Mouse (Mus musculus): ENCODE measurements around the gene Pip5k1b. TPM values are rescaled to one million over a fixed set of nuclear protein-coding genes. Genes with fewer than 3 reads are reported as not detected.

Pip5k1b gene
- total RNA-seq, 1 experiment from 2014 or later: 13.7 TPM

DNA sequence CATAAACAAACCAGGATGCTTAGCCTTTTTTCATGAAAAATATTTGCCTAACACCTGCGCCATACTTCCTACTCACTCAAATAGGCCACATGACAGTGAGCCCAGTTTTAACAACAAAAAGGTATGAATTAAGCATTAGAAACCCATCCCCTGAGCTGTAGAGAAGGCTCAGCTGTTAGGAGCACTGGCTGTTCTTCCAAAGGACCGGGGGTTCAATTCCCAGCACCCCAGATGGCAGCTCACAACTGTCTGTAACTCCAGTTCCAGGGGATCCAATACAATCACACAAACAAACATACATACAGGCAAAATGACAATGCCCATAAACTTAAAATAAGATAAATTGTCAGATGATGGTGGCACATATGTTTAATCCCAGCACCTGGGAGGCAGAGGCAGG lies 5.7 kb downstream of the Pip5k1b start:
- no peak for ATAC-seq (replicated peaks in 1 of 2; ENCODE audit: insufficient read depth in 1 of 2, low FRiP score in 2 of 2, low TSS enrichment in 1 of 2, low read depth in 1 of 2, poor library complexity in 2 of 2, severe bottlenecking in 2 of 2)

DNA sequence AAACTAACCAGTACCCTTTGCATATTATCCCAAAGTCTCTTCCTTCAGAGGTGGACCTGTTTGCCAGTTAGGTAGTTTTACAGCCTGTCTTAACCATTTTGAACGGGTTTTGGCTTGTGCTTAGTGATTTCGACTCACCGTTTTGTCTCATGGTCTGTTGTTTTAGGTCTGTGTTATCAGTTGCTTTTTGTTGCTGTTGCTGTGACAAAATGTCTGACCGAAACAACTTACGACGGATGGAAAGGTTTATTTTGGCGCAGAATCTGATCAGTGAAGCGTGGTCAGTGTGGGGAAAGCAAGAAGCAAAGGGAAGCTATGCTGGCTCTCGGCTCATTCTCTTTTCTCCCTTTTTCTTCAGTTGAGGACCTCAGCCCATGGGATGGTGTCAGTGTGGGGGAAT lies 7.3 kb downstream of the Pip5k1b start:
- no peak for ATAC-seq (replicated peaks in 1 of 2; ENCODE audit: insufficient read depth in 1 of 2, low FRiP score in 2 of 2, low TSS enrichment in 1 of 2, low read depth in 1 of 2, poor library complexity in 2 of 2, severe bottlenecking in 2 of 2)

DNA sequence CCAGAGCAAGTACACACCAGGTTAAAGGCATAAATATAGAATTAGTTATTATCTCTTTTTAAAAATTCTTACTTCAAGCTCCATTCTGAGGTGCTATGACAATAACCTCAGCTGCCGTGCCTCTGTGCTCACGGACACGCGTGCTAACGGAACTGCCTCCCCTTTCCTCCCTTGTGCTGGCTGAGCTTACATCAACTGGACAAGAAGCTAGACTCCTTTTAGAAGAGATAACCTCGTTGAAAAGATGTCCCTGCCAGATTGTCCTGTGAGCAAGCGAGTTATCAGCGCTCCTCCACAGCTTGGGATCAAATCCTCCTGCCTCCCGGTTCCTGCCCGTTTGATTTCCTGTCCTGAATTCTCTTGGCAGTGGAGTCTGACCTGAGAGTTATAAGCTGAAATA lies 9.5 kb downstream of the Pip5k1b start:
- no peak for ATAC-seq (replicated peaks in 1 of 2; ENCODE audit: insufficient read depth in 1 of 2, low FRiP score in 2 of 2, low TSS enrichment in 1 of 2, low read depth in 1 of 2, poor library complexity in 2 of 2, severe bottlenecking in 2 of 2)

DNA sequence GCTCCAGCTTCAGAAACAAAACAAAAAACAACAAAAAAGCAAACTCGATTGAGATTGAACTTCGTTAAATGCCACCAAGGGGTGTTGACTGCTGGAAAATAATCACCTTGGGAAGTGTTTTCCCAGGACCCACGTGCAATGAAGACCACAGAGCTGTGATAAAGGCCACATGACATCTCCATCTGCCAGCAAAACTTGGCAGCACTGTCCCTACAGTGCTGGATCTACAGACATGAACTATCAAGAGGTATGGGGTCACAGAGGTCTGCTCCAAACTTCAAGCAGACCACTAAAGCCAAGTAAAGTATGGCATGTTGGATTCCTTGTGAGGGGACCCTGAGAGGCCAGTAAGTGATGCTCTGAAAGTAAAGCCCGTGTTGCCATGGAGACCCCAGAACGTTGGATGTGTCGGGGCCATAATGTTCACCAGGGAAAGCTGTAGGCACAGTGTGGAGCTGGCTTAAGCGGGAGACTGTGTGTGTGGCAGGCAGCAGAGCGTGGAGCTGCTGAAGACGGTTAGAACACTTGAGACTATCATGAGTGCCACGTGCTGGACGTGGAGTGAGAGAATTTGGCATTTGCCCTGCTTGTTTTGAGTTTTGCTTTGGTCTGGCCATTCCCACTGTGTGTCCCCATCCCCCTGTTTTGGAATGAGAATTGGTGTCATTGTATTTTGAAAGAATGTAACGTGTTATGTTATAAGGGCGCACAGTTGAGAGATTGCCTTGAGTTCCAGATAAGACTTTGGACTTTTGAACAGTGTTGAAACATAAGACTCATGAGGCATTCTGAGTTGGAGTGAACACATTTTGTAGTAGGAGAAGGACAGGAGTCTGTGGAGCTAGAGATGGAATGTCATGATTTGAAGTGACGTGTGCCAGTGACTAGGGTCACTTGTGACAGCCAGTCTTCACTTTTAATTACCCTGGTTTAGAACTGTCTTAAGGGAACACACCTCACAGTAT lies 12.0 kb downstream of the Pip5k1b start:
- ATAC-seq (replicated peaks in 1 of 2; ENCODE audit: insufficient read depth in 1 of 2, low FRiP score in 2 of 2, low TSS enrichment in 1 of 2, low read depth in 1 of 2, poor library complexity in 2 of 2, severe bottlenecking in 2 of 2): no peak

DNA sequence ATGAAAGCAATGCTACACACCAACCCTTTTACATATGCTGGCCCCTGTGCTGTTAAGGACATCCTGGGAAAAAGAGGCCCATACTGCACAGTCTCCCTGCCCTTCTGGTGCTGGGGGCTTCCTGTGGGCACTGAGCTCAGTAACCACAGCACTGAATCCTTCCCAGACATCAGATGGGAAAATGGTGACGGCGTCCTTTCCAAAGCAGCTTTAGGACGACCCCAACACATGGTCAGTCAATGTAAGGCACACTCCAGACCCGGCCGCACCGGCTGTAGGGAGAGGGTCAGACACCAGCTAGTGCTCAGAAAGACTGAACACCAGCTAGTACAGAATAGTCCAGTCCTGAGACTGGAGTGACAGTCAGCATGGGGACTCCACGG lies 13.4 kb downstream of the Pip5k1b start:
- ATAC-seq (replicated peaks in 1 of 2; ENCODE audit: insufficient read depth in 1 of 2, low FRiP score in 2 of 2, low TSS enrichment in 1 of 2, low read depth in 1 of 2, poor library complexity in 2 of 2, severe bottlenecking in 2 of 2): no peak

DNA sequence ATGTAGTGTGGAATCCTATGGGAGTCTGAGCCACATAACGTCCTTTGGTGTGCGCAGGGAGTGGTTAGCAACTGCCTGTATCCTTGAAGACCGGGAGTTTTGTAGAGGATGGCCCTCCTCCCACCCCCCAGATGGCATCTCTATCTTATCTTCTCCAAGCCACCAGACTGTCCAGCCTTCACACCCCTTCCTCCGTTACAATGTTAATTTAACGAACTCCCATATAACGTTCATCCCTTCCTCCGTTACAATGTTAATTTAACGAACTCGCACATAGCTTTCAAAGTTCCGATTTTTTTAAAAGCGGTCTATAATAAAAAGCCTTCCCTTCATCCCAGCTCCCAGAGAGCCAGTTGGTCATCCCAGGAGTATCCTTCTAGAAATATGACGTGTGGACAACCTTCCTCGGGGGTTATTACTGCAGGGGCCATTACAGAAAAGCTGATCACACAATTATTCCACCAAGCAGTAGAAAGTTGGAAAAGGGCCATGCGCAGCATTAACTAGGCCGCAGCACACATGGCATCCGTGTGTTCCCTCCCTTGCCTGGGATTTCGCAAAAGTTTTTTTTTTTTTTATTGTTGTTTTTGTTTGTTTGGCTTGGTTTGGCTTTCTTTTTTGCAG lies 13.9 kb downstream of the Pip5k1b start:
- ATAC-seq (replicated peaks in 1 of 2; ENCODE audit: insufficient read depth in 1 of 2, low FRiP score in 2 of 2, low TSS enrichment in 1 of 2, low read depth in 1 of 2, poor library complexity in 2 of 2, severe bottlenecking in 2 of 2): no peak

DNA sequence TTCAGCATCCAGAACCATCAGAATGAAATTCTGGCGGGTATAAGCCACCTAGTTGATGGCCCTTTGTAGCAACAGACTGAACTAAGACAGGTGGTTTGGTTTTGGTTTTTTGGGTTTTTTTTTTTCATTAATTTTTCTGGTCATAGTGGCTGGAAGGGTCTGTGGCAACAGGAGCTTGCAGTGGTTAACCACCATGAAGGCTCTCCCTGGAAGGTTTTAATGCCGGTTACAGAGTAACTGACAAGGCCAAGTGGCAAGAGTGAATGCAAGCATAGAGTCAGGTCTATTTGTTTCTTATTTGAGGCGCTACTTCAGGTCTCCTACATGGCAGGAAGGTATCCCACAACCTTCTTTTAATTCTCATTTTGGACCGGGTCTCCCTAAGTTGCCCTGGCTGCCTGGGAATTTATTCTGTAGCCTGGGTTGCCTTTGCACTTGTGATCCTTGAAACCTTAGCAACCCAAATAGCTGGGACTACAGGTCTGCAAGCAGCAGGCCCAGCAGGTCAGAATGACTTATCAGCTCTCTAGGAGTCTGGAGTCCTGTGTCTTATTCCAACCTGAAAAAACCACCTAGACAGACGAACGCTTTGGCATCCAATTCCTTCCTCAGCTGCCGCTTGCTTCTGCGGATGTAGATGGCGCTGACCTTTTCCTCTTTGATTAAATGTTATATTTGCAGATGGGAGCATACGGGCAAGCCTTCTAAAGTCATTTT lies 14.6 kb downstream of the Pip5k1b start:
- peak; percentile 45 to 65; a peak in 2 of 4 replicates for ATAC-seq (replicated peaks in 1 of 2; ENCODE audit: insufficient read depth in 1 of 2, low FRiP score in 2 of 2, low TSS enrichment in 1 of 2, low read depth in 1 of 2, poor library complexity in 2 of 2, severe bottlenecking in 2 of 2)

DNA sequence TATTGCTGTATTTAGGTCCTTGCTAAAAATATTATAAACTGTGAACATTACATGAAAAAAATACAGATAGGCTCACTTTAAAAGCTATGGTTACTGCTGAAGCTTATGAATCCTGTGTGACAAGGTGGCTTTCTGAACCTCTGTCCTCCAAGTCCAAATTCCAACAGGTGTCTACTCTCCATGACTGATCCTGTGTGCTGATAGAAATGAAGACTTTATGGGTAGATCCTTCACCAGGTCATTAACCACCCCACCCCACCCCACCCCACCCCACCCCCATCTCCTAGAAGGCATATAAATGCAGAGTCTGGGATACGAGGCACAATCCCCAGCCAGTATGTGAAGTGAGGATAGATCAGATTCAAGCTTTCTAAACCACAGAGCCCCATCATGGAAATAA lies 16.6 kb downstream of the Pip5k1b start:
- no peak for ATAC-seq (replicated peaks in 1 of 2; ENCODE audit: insufficient read depth in 1 of 2, low FRiP score in 2 of 2, low TSS enrichment in 1 of 2, low read depth in 1 of 2, poor library complexity in 2 of 2, severe bottlenecking in 2 of 2)

DNA sequence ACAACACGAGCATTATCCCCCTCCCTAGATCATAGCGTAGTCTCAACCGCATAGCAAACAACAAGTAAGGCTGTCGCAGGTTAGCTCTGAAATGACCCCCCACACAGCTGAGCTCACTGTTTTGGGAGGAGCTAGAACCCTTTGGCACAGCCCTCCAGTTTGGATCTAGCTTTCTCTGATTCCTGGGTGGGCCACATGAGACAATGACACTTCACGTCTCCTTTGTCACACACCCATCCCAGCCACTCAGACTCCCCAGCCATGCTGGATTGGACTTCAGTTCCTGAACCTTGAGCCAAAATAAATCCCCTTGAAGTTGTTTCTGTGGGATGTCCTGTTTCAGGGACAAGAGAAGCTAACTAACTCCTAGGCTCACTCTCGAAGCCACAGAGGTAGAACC lies 17.5 kb downstream of the Pip5k1b start:
- no peak for ATAC-seq (replicated peaks in 1 of 2; ENCODE audit: insufficient read depth in 1 of 2, low FRiP score in 2 of 2, low TSS enrichment in 1 of 2, low read depth in 1 of 2, poor library complexity in 2 of 2, severe bottlenecking in 2 of 2)

DNA sequence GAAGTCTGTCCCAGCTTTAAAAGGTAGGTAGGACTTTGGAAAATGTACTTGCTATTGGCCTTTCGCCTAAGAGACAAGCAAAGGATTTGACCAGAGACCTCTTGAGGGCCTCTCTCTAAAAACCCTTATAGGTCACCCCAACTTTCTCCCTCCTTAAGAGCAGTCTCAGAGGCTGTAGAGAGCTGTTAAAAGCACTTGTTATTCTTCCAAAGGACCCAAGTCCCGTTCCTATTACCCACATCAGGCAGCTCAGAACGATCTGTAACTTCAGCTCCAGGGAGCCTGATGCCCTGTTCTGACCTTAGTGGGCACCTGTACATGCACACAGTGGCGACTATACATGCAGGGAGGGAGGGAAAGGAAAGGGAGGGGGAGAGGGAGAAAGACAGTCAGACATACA lies 18.0 kb downstream of the Pip5k1b start:
- ATAC-seq (replicated peaks in 1 of 2; ENCODE audit: insufficient read depth in 1 of 2, low FRiP score in 2 of 2, low TSS enrichment in 1 of 2, low read depth in 1 of 2, poor library complexity in 2 of 2, severe bottlenecking in 2 of 2): no peak

DNA sequence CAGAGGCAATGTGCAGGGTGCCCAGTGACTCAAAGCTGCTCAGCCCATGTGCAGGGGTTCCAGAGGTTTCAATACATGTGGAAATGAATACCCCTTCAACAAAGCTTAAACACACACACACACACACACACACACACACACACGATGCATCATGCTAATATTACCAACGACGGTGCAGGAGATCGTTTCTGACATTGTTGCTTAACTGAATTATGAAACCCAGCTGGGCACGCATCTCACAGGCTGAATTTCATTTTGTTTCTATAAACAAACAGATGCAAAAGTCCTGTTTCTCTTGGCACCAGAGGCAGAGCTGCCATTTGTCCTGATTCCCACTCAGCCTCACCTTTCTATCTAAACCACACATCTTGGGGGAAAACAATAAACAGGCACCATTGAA lies 18.8 kb downstream of the Pip5k1b start:
- no peak; a peak in 1 of 4 replicates for ATAC-seq (replicated peaks in 1 of 2; ENCODE audit: insufficient read depth in 1 of 2, low FRiP score in 2 of 2, low TSS enrichment in 1 of 2, low read depth in 1 of 2, poor library complexity in 2 of 2, severe bottlenecking in 2 of 2)

DNA sequence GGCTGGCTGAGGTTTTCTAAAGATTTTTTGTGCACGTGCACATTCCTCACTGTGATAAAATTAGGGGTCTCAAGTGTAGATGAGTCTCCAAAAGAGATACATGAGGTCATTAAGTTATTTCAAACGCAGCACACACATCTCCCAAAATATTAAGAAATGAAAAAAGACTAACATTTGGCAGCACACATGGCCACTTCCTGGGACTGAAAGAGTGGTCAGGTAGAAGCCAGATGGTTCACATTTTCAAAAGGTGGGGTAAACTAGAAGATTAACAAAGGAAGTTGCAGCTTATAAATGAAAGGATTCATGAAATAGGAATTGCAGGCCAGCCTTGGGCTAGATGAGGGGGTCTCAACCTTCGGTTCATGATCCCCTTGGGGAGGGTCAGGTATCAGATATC lies 19.4 kb downstream of the Pip5k1b start:
- ATAC-seq (replicated peaks in 1 of 2; ENCODE audit: insufficient read depth in 1 of 2, low FRiP score in 2 of 2, low TSS enrichment in 1 of 2, low read depth in 1 of 2, poor library complexity in 2 of 2, severe bottlenecking in 2 of 2): no peak

DNA sequence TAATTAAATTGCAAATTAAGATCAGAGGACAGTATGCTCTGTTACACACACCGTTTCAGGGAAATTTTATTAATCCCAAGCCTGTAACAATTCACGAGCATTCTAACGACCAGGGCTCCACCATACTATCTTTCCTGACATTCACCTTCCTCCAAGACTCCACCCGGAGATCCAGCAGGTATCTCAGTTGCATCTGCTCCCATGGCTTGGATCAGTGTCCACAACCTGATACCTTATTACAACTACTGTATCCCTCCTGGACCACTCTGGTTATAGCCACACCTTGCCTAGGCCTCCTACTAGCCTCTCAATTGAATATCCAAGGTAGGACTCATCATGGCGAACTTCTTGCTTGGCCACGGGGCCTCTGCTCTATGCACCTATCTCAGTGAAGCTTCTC lies 20.5 kb downstream of the Pip5k1b start:
- ATAC-seq (replicated peaks in 1 of 2; ENCODE audit: insufficient read depth in 1 of 2, low FRiP score in 2 of 2, low TSS enrichment in 1 of 2, low read depth in 1 of 2, poor library complexity in 2 of 2, severe bottlenecking in 2 of 2): no peak

DNA sequence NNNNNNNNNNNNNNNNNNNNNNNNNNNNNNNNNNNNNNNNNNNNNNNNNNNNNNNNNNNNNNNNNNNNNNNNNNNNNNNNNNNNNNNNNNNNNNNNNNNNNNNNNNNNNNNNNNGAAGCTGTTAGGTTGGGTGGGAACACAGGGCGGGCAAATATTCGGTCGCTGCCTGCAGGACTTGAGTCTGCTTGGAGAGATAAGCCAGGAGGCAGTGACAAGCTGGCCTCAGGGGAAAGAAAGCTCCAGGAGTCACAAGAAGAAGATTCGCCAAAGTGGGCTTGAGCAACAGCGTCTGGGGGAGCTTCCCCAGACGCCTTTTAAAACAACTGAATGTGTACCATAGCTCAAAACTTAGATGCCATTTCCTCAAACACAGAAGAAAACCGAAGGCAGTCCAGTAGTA lies 20.9 kb downstream of the Pip5k1b start:
- ATAC-seq (replicated peaks in 1 of 2; ENCODE audit: insufficient read depth in 1 of 2, low FRiP score in 2 of 2, low TSS enrichment in 1 of 2, low read depth in 1 of 2, poor library complexity in 2 of 2, severe bottlenecking in 2 of 2): peak in 1 of 2 experiments; percentile 42; a peak in 1 of 4 replicates

DNA sequence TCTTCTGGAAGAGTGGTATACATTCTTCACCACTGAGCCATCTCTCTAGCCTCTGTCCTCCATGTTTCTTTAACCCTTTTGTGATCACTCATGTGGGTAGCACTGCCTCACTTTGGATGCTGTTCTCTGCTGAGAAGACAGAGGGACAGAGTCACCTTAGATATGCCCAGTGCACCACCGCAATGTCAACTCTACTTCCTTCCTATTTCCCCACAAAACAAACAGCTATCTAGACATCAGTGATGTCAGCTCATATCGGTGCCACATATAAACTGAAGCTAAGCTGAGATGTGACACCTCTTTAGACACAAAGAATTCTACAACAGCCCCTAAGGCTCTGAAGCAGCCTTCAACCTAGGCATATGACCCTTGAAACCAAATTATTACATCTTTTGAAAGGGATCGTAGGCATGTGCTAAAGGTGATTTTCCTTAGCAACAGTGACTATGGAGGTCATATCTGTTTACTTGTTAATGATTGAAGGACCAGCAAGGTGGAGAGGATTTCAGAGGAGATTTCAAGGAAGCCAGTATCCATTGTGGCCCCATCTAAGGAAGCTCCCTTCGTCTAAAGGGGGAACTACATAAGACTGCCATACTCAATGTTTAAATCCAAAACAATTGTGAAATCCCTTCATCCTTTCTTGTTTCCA lies 26.6 kb downstream of the Pip5k1b start:
- peak; percentile 12 to 67; a peak in 1 of 4 replicates for ATAC-seq (replicated peaks in 1 of 2; ENCODE audit: insufficient read depth in 1 of 2, low FRiP score in 2 of 2, low TSS enrichment in 1 of 2, low read depth in 1 of 2, poor library complexity in 2 of 2, severe bottlenecking in 2 of 2)

DNA sequence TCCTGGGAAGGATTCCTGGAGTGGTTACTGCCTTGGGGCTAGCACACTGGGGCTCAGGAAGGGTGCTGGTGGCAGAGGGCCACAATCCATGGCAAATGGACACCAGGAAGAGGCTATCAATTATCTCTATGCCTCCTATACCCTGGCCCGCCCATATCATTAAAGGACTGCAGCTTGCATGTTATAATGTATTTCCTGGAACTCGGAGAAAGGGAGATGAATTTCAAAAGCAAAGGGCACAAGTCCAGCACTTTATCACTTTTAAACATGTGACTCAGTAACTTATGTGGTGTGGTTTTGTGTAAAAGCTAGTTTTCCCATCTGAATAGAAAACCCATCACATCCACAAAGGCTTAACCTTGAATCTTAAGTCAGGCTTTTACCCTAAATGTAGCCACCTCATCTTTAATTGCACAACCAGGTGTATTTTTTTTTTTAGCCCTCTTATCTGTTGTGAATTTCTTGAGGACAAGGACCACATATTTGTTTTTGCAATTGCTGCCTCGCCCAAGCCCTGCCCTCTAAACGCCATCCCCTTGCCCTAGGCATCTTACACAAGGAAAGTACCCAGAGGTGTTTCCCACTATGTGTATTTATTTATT lies 27.4 kb downstream of the Pip5k1b start:
- ATAC-seq (replicated peaks in 1 of 2; ENCODE audit: insufficient read depth in 1 of 2, low FRiP score in 2 of 2, low TSS enrichment in 1 of 2, low read depth in 1 of 2, poor library complexity in 2 of 2, severe bottlenecking in 2 of 2): no peak

DNA sequence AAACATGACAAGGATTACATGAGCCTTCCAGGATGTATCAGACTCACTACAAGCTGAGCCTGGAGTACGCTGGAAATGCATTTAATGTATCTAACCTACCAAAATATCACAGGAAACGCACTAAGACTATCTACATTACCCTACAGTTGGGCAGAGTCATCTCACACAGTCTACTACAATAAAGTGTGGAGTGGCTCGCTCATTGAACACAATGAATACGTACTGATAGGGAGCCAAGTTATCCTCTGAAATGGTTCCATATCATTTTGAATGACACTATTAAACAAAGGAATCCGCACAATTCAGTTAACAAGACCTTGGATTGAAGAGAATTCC lies 28.1 kb downstream of the Pip5k1b start:
- ATAC-seq (replicated peaks in 1 of 2; ENCODE audit: insufficient read depth in 1 of 2, low FRiP score in 2 of 2, low TSS enrichment in 1 of 2, low read depth in 1 of 2, poor library complexity in 2 of 2, severe bottlenecking in 2 of 2): no peak
